Mouse (Mus musculus) left cerebral cortex, postnatal 25 days (tissue): ENCODE results near the gene Cd3d. TPM values are rescaled to one million over a fixed set of nuclear protein-coding genes. Genes with fewer than 3 reads are reported as not detected.
"Not testable (repeated sequence)": the region's sequence is repeated elsewhere in the genome, so short reads cannot be mapped to it uniquely, and the experiment has no call there.

Experiments used
- DNase-seq, 2 experiments: peaks; one replicate each; pipeline ENCODE4 v3.0.0; 2022; ENCODE audit warnings: low spot score in 2 of 2, mixed read lengths in 1 of 2
- intact Hi-C: fragments of 180-260 bp; cut with DNase I; formaldehyde crosslinking; loops from one replicate; pipeline ENCODE4 v1.15.1; 2025
- total RNA-seq, 2 experiments: library from RNA; stranded (reverse); gene quantifications; 2 replicates each; pipeline ENCODE4 v1.2.3; 2021

The Cd3d gene
- total RNA-seq, result not detected

GRCm38 (mm10) chr9:44981676-44982075 lies at the start of gene Cd3d:
Gene Cd3d (plus strand): TSS chr9:44981786.
- DNase-seq, result no peak
- intact Hi-C loops, result no loop called here

GRCm38 (mm10) chr9:44941756-44942155 lies 39.8 kb upstream of the Cd3d start:
- intact Hi-C loops, result no loop called here
- DNase-seq, result no peak

- intact Hi-C loops, result no loop called here
- DNase-seq, result no peak
Observed at GRCm38 (mm10) chr9:44942421-44942820, 39.2 kb upstream of the Cd3d start.

GRCm38 (mm10) chr9:44946185-44946695 lies 35.3 kb upstream of the Cd3d start:
- no peak for DNase-seq
- intact Hi-C loops, result no loop called here

- no peak for DNase-seq
- intact Hi-C loops, result no loop called here
Observed at GRCm38 (mm10) chr9:44947836-44948235, 33.8 kb upstream of the Cd3d start.

- intact Hi-C loops, result no loop called here
- no peak for DNase-seq
Observed at GRCm38 (mm10) chr9:44954432-44954831, 27.2 kb upstream of the Cd3d start.

- intact Hi-C loops, result loop anchor here (2.0 to 5.0 kb wide), 2 partner anchors 90 to 182 kb away; partner anchors contain the start of gene Mpzl3
- DNase-seq, result peak; percentile 99 to 100
Observed at GRCm38 (mm10) chr9:44965126-44965832, 16.3 kb upstream of the Cd3d start, which contains the start of gene Ube4a. Gene Ube4a (minus strand): TSS chr9:44965600.

- intact Hi-C loops, result loop anchor here (2.0 to 5.0 kb wide), 2 partner anchors 89 to 181 kb away; partner anchors contain the start of gene Mpzl3
- no peak for DNase-seq
Observed at GRCm38 (mm10) chr9:44965833-44966466, 15.6 kb upstream of the Cd3d start.

GRCm38 (mm10) chr9:44966815-44967242 lies 14.8 kb upstream of the Cd3d start:
- peak; percentile 24 to 61 for DNase-seq
- intact Hi-C loops, result loop anchor here (5.0 kb wide), 1 partner anchor 180 kb away; no protein-coding TSS in a partner anchor

GRCm38 (mm10) chr9:44967763-44968162 lies 13.8 kb upstream of the Cd3d start:
- intact Hi-C loops, result loop anchor here (5.0 kb wide), 1 partner anchor 180 kb away; no protein-coding TSS in a partner anchor
- DNase-seq, result not testable (repeated sequence)

GRCm38 (mm10) chr9:44969450-44969849 lies 12.1 kb upstream of the Cd3d start:
- intact Hi-C loops, result loop anchor here (5.0 kb wide), 1 partner anchor 178 kb away; no protein-coding TSS in a partner anchor
- DNase-seq, result no peak

GRCm38 (mm10) chr9:44977813-44978212 lies 3.8 kb upstream of the Cd3d start:
- intact Hi-C loops, result no loop called here
- DNase-seq, result no peak

GRCm38 (mm10) chr9:44979806-44980205 lies 1.8 kb upstream of the Cd3d start:
- intact Hi-C loops, result no loop called here
- no peak for DNase-seq

- no peak for DNase-seq
- intact Hi-C loops, result no loop called here
Observed at GRCm38 (mm10) chr9:44980242-44980641, 1.3 kb upstream of the Cd3d start, which contains the start of gene Cd3g. Gene Cd3g (minus strand): TSS chr9:44980431.

- DNase-seq, result no peak
- intact Hi-C loops, result no loop called here
Observed at GRCm38 (mm10) chr9:44981104-44981503, 482 bp upstream of the Cd3d start.

GRCm38 (mm10) chr9:44982081-44982480 lies 495 bp downstream of the Cd3d start:
- intact Hi-C loops, result no loop called here
- no peak for DNase-seq

- no peak for DNase-seq
- intact Hi-C loops, result no loop called here
Observed at GRCm38 (mm10) chr9:44982531-44982930, 945 bp downstream of the Cd3d start.

GRCm38 (mm10) chr9:44983001-44983400 lies 1.4 kb downstream of the Cd3d start:
- intact Hi-C loops, result no loop called here

GRCm38 (mm10) chr9:44985721-44986161 lies 4.2 kb downstream of the Cd3d start:
- intact Hi-C loops, result no loop called here
- DNase-seq, result no peak

More at GRCm38 (mm10) chr9:44983001-44983400, 1.4 kb downstream of the Cd3d start:
- DNase-seq, result no peak

GRCm38 (mm10) chr9:44986242-44986781 lies 4.7 kb downstream of the Cd3d start:
- no peak for DNase-seq
- intact Hi-C loops, result no loop called here
